9 mouse cellular contexts compared by ENCODE assay signal in the genomic region with DNA sequence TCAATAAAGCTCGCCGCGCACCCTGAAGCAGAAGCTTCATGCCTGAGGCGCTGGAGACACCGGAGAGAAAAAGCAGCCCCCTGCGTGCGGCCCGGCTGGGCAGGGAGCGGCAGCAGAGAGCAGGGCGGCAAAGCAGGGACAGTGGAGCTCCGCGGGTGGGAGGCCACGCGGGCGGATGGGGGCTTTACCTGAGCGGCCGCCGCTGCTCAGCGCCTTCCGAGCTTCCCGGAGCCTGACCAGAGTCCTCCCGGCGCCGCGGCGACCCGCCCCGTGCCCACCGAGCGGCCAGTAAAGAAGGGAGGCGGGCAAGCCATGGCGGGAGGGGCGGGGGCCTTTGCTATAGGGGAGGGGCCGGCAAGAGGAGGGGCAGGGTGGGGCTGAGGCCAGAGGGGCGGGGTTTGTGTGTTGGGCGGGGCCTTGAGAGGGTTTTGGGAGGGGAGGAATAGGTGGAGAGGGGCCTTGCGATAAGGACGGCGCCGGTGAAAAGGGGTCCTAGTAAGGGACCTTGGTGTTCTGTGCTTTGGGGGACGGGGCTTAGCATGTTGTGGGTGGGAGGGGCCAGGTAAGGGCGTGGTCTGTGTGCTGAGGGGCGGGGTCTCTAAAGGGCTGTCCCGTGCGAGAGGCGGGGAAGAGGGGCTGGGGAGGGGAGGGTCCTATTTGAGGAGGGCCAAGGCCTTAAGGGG. TPM values are rescaled to one million over a fixed set of nuclear protein-coding genes. Genes with fewer than 3 reads are reported as not detected.
DNase-seq lines count a peak whose midpoint lies in the region; ATAC-seq and TF ChIP-seq lines count a peak whose summit lies in the region.
"Had no signal": no experiment of that assay in that cellular context is flagged by ENCODE, and none has a peak within 500 bp of the region (broad histone marks: within the 10 kb centered on the region; RNA-seq: fewer than 3 reads in every experiment).

Lrrc3 (minus strand) TSS at position 326 of the 683 bp plus-strand sequence.

- H3K9ac ChIP-seq in heart, embryonic 14.5 days (ENCODE audit: low read length), result peak within 1 kb of the TSS; percentile 70
- peak within 1 kb of the TSS; percentile 57; the same call in 1 of the 2 replicates for H3K9ac ChIP-seq in kidney, postnatal 0 days (ENCODE audit: low read depth, low read length)
- no peak within 1 kb of the TSS for H3K9ac ChIP-seq in liver, embryonic 14.5 days (replicated peaks)
- H3K9ac ChIP-seq in neural tube, embryonic 11.5 days (ENCODE audit: low read length), result peak within 1 kb of the TSS; percentile 65

- no peaks in the 10 kb centered on the region for H3K9me3 ChIP-seq in heart, embryonic 14.5 days (ENCODE audit: control insufficient read depth, low read length)
- no peaks in the 10 kb centered on the region for H3K9me3 ChIP-seq in kidney, postnatal 0 days (replicated peaks; ENCODE audit: low read length)
- no peaks in the 10 kb centered on the region for H3K9me3 ChIP-seq in liver, embryonic 14.5 days (ENCODE audit: control insufficient read depth, low read length)
- no peaks in the 10 kb centered on the region for H3K9me3 ChIP-seq in neural tube, embryonic 11.5 days (ENCODE audit: control insufficient read depth, low read length)

- peak within 1 kb of the TSS; percentile 62 to 66 for H3K4me3 ChIP-seq in heart, embryonic 14.5 days (ENCODE audit: control insufficient read depth in 1 of 2, insufficient read depth in 1 of 2, low read depth in 1 of 2, low read length in 2 of 2)
- H3K4me3 ChIP-seq in kidney, postnatal 0 days (replicated peaks; ENCODE audit: low read depth, low read length), result peak within 1 kb of the TSS; percentile 62
- peak within 1 kb of the TSS; percentile 49 to 56 for H3K4me3 ChIP-seq in liver, embryonic 14.5 days (ENCODE audit: insufficient read depth in 1 of 2, low read depth in 2 of 2, low read length in 2 of 2)
- peak within 1 kb of the TSS; percentile 56 for H3K4me3 ChIP-seq in neural tube, embryonic 11.5 days (ENCODE audit: low read depth, low read length)
- H3K4me3 ChIP-seq: myocyte had no signal

- H3K4me1 ChIP-seq in heart, embryonic 14.5 days (ENCODE audit: control insufficient read depth in 2 of 2, insufficient read depth in 2 of 2, low read length in 2 of 2), result peaks cover 5% of the 10 kb centered on the region in 2 experiments; a peak in 2 of 4 replicates
- 0 out of 2 replicates have a peak, but pooled peaks cover 2% of the 10 kb centered on the region for H3K4me1 ChIP-seq in kidney, postnatal 0 days (replicated peaks; ENCODE audit: insufficient read depth, low read length)
- no peaks in the 10 kb centered on the region; a peak in 1 of 4 replicates for H3K4me1 ChIP-seq in liver, embryonic 14.5 days (replicated peaks; ENCODE audit: control insufficient read depth in 2 of 2, insufficient read depth in 2 of 2, low read length in 1 of 2)
- H3K4me1 ChIP-seq in neural tube, embryonic 11.5 days (ENCODE audit: control insufficient read depth, insufficient read depth, low read length), result 0 out of 2 replicates have a peak, but pooled peaks cover 5% of the 10 kb centered on the region

- no peaks in the 10 kb centered on the region for H3K36me3 ChIP-seq in heart, embryonic 14.5 days (ENCODE audit: control insufficient read depth, insufficient read depth, low read length)
- no peaks in the 10 kb centered on the region for H3K36me3 ChIP-seq in kidney, postnatal 0 days (ENCODE audit: insufficient read depth, low read length)
- no peaks in the 10 kb centered on the region for H3K36me3 ChIP-seq in liver, embryonic 14.5 days (replicated peaks; ENCODE audit: control insufficient read depth, insufficient read depth, low read depth)
- no peaks in the 10 kb centered on the region for H3K36me3 ChIP-seq in neural tube, embryonic 11.5 days (ENCODE audit: control insufficient read depth, insufficient read depth, low read length)

- DNase-seq in layer of hippocampus, adult 11-12 months (ENCODE audit: low spot score), result peak; percentile 31
- no peak for DNase-seq in layer of hippocampus, adult 8-10 months (ENCODE audit: low spot score in 2 of 2)
- peak; percentile 46 for DNase-seq in embryo, embryonic 11.5 days (ENCODE audit: low read depth, low spot score)
- peak; percentile 69 for DNase-seq in kidney, postnatal 0 days (ENCODE audit: low spot score)
- DNase-seq in liver, embryonic 14.5 days (ENCODE audit: low read depth in 3 of 3, low spot score in 3 of 3), result peak; percentile 14 to 19 (median 18)
- DNase-seq in neural tube, embryonic 11.5 days (ENCODE audit: low spot score), result peak; percentile 75
- DNase-seq in testis, postnatal 14 days (ENCODE audit: low spot score), result peak; percentile 81

- peak within 1 kb of the TSS; percentile 93 for H3K4me2 ChIP-seq in heart, embryonic 14.5 days (ENCODE audit: low read length)
- peak within 1 kb of the TSS; percentile 93 for H3K4me2 ChIP-seq in kidney, postnatal 0 days (ENCODE audit: low read length)
- H3K4me2 ChIP-seq in liver, embryonic 14.5 days (ENCODE audit: low read depth), result peak within 1 kb of the TSS; percentile 62
- peak within 1 kb of the TSS; percentile 85 for H3K4me2 ChIP-seq in neural tube, embryonic 11.5 days (ENCODE audit: low read depth)

- peak; percentile 40; the same call in 1 of the 2 replicates for TF ChIP-seq CTCF in kidney, postnatal 0 days (IDR thresholded peaks at IDR 0.05; ENCODE audit: low read depth)
- TF ChIP-seq CTCF in liver, embryonic 14.5 days (IDR thresholded peaks at IDR 0.05; ENCODE audit: low read depth), result peak; percentile 37; the same call in 1 of the 2 replicates

- TF ChIP-seq EP300 in liver, embryonic 14.5 days (IDR thresholded peaks at IDR 0.05; ENCODE audit: low read depth), result no peak

- H3K27me3 ChIP-seq in heart, embryonic 14.5 days (ENCODE audit: control insufficient read depth, insufficient read depth, low read length), result peaks cover 8% of the 10 kb centered on the region; the same call in 1 of the 2 replicates
- no peaks in the 10 kb centered on the region for H3K27me3 ChIP-seq in kidney, postnatal 0 days (ENCODE audit: insufficient read depth, low read length)
- H3K27me3 ChIP-seq in liver, embryonic 14.5 days (ENCODE audit: control insufficient read depth, insufficient read depth, low read length), result peaks cover 6% of the 10 kb centered on the region
- H3K27me3 ChIP-seq in neural tube, embryonic 11.5 days (ENCODE audit: control insufficient read depth, insufficient read depth, low read length), result no peaks in the 10 kb centered on the region

- ATAC-seq in heart, embryonic 14.5 days (ENCODE audit: insufficient number of reproducible peaks, insufficient read depth, low FRiP score, low read depth), result peak; percentile 57
- peak; percentile 89 for ATAC-seq in kidney, postnatal 0 days (replicated peaks; ENCODE audit: low FRiP score, low read depth)
- ATAC-seq in liver, embryonic 14.5 days (ENCODE audit: insufficient read depth), result peak; percentile 73
- peak; percentile 81 for ATAC-seq in neural tube, embryonic 11.5 days (ENCODE audit: insufficient read depth, low FRiP score, low TSS enrichment)

- under 1% methylated on average over 45 of the region's 46 CpGs for WGBS in heart, embryonic 14.5 days
- under 1% methylated on average over 43 of the region's 46 CpGs for WGBS in kidney, postnatal 0 days
- WGBS in liver, embryonic 14.5 days (ENCODE audit: insufficient replicate concordance), result under 1% methylated on average over 46 of the region's 46 CpGs
- WGBS in neural tube, embryonic 11.5 days, result 1% methylated on average over 37 of the region's 46 CpGs

- H3K27ac ChIP-seq in heart, embryonic 14.5 days (replicated peaks in 1 of 2; ENCODE audit: control insufficient read depth in 1 of 2, insufficient read depth in 1 of 2, low read depth in 2 of 2, low read length in 2 of 2), result no peak within 1 kb of the TSS
- no peak within 1 kb of the TSS for H3K27ac ChIP-seq in kidney, postnatal 0 days
- H3K27ac ChIP-seq in liver, embryonic 14.5 days, result no peak within 1 kb of the TSS
- H3K27ac ChIP-seq in neural tube, embryonic 11.5 days (ENCODE audit: low read depth, low read length), result no peak within 1 kb of the TSS

RNA-seq across cellular contexts. Expression of gene Lrrc3, which starts in this region (rescaled TPM):
- total RNA-seq in layer of hippocampus, adult 8-10 months (2022), result 1 to 10 TPM; 4.5 to 7.7 (median 5.4) TPM
- polyA plus RNA-seq in heart, embryonic 14.5 days (2014; fragmentation: Nextera tagmentation; extraction: Ambion mirVana), result 1.2 and 1.3 TPM in 2 replicates
- polyA plus RNA-seq in kidney, postnatal 0 days (2015; fragmentation: Nextera tagmentation; extraction: Ambion mirVana), result 2.9 and 3.0 TPM in 2 replicates
- polyA plus RNA-seq in liver, embryonic 14.5 days (2012; rRNA removed), result 6.7 and 8.4 TPM in 2 replicates
- 8.0 and 8.9 TPM in 2 replicates for polyA plus RNA-seq in liver, embryonic 14.5 days (2014; fragmentation: Nextera tagmentation; extraction: Ambion mirVana)
- polyA plus RNA-seq in neural tube, embryonic 11.5 days (2014; fragmentation: Nextera tagmentation; extraction: Ambion mirVana), result 4.3 and 4.8 TPM in 2 replicates

Comparison
In these comparisons a context has a peak if more than half of its experiments do, and no peak if none do; other contexts are left out.
1. DNase-seq: peak in layer of hippocampus, adult 11-12 months (single experiment), embryo, embryonic 11.5 days (single experiment), kidney, postnatal 0 days (single experiment), liver, embryonic 14.5 days (3 of 3), neural tube, embryonic 11.5 days (single experiment) and testis, postnatal 14 days (single experiment); none in layer of hippocampus, adult 8-10 months (0 of 2).
2. Peak in every context shown above with its lines, with median percentiles within 50 percentile points of each other: ATAC-seq, H3K4me2 ChIP-seq and H3K4me3 ChIP-seq.